12 mouse cellular contexts compared by ENCODE assay signal in the genomic region with DNA sequence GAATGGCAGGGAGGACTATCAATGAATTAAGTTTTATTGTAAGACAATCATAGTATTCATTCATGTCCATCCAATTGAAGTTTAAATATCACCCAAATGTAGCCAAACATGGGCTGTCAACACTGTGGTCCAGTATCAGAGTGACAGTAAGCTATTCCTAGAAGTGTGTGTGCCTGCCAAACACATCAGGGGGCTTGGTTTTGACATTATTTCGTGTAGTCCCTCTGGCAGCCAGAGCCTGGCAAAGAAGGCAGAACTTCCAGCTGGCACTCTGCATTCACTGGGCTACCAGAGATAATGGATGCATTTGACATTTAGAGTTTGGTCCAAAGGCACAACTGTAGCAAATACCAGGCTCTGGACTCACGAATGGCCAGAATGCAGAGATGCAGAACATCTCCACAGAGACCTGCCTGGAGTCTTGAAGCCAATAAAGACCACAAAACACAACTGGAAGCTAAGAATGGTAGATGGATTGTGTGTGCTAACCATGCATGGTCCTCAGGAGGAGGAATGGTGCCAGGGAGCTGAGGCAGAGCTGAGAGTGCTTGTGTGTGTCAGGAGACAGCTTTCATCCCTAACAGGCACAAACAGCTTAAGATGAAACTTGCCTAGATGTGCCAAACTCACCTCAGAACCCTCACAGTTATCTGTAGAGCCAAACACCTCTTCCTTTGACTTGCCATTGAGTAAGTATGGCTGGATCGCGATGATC.
"Had no signal": no experiment of that assay in that cellular context is flagged by ENCODE, and none has a peak within 500 bp of the region (broad histone marks: within the 10 kb centered on the region; RNA-seq: fewer than 3 reads in every experiment).

No protein-coding gene starts in this region.

- H3K27me3 ChIP-seq: liver, embryonic 15.5 days; neural tube, embryonic 12.5 days had no signal

- H3K27ac ChIP-seq: layer of hippocampus, adult 2 months; limb, embryonic 10.5 days; liver, embryonic 15.5 days; neural tube, embryonic 12.5 days; stomach, postnatal 0 days had no signal

- H3K9me3 ChIP-seq: limb, embryonic 10.5 days; liver, embryonic 15.5 days; neural tube, embryonic 12.5 days had no signal

- H3K36me3 ChIP-seq: limb, embryonic 10.5 days; liver, embryonic 15.5 days; neural tube, embryonic 12.5 days had no signal

- H3K4me3 ChIP-seq: layer of hippocampus, adult 2 months; limb, embryonic 10.5 days; liver, embryonic 15.5 days; neural tube, embryonic 12.5 days had no signal

- H3K4me1 ChIP-seq: limb, embryonic 10.5 days; liver, embryonic 15.5 days; neural tube, embryonic 12.5 days had no signal

- H3K9ac ChIP-seq: liver, embryonic 15.5 days; neural tube, embryonic 12.5 days had no signal

- DNase-seq: kidney, postnatal 4 days; lung, adult 2 months; lung, postnatal 36 days; midbrain, embryonic 14.5 days; thymus, postnatal 4 days had no signal

- ATAC-seq: lung, postnatal 0 days had no signal

- H3K4me2 ChIP-seq: liver, embryonic 11.5 days; liver, embryonic 15.5 days; neural tube, embryonic 12.5 days had no signal
